Mouse (Mus musculus): Measurements from ENCODE around the gene Pm20d1. TPM values are rescaled to one million over a fixed set of nuclear protein-coding genes. Genes with fewer than 3 reads are reported as not detected.

The Pm20d1 gene
- polyA plus RNA-seq, 1 experiment from 2014 or later: 0.41 TPM

DNA sequence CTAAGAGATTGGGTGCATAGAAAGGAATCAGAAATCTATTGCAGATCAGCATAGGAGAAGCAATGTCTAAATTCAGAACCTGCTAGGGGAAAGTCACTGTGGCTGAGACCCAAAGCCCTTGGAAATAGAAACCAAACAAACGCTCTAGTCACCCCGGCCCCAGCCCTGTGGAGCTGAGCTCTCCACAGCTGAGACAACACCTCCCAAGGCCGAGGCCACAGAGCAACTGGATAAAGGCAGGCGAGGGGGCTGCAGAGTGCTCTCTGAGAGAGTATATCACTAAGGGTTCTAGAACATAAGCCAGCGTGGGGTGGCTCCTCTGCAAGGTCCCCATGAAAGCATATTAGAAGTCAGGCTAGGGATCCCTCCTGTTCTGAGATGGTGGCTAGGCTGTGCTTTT is 41.4 kb downstream of the Pm20d1 start:
- Histone ChIP-seq H3K27ac (replicated peaks) (no peak overlapping the region), H3K36me3 (peaks cover 10% of the 10 kb centered on the region)

DNA sequence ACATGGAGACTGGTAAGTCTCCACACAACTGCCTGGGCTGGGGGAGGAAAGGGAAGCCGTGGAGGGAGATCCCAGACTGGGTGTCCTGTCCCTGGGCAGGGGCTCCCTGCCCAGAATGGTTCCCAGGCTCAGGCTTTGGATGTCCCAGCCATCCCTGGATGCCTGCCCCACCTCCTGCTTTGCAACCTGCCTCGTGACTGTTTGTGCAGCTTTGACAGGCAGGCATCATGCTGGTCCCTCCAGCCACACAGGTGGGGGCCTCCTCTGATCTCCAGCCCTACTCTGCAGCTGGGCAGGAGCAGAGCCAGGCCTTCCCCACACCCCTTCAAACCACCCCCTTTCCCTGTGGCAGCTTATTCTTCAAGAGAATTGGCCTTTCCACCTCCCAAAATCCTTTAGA is 42.1 kb downstream of the Pm20d1 start:
- no peaks in the 10 kb centered on the region for H3K27me3 ChIP-seq
- no peak overlapping the region for H3K4me2 ChIP-seq
- peaks cover 16% of the 10 kb centered on the region for H3K36me3 ChIP-seq
- no peak overlapping the region for H3K4me3 ChIP-seq
- ATAC-seq (ENCODE audit: low FRiP score, low read depth): 0 out of 2 replicates have a peak, but pooled peaks have one; percentile 31
- no peak overlapping the region for H3K27ac ChIP-seq (replicated peaks)
- no peaks in the 10 kb centered on the region for H3K4me1 ChIP-seq (replicated peaks)
- H3K9me3 ChIP-seq: no peaks in the 10 kb centered on the region
- 37% methylated on average over 2 of the region's 2 CpGs for WGBS
- no peak overlapping the region for H3K9ac ChIP-seq

More for the DNA sequence above, 41.4 kb downstream of the Pm20d1 start:
- H3K4me1 ChIP-seq (replicated peaks): no peaks in the 10 kb centered on the region
- 78% methylated on average over 5 of the region's 5 CpGs for WGBS
- H3K4me2 ChIP-seq: no peak overlapping the region
- no peak overlapping the region for H3K4me3 ChIP-seq
- H3K27me3 ChIP-seq: no peaks in the 10 kb centered on the region
- no peaks in the 10 kb centered on the region for H3K9me3 ChIP-seq
- no peak overlapping the region for H3K9ac ChIP-seq
- no peak for ATAC-seq (ENCODE audit: low FRiP score, low read depth)

DNA sequence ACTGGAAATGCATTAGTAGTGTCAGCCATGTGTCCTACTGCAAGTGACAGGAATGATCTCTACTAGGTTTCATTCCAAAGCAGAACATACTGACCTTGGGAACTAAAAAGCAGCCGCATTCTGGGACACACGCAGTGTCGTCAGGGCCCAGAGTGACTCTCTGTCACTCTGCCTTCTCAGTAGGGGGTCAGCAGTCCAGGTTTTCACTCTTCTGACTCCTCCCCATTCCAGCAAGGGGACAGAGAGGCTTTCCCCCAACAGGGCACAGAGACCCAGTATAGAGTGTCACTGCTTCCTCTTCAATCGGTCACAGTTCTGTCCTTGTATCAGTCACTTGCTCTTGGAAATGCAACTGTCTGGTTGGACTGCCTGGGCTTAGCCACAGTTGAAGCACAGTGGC is 45.0 kb downstream of the Pm20d1 start:
- Histone ChIP-seq H3K27ac (replicated peaks) (no peak overlapping the region), H3K4me1 (replicated peaks) (no peaks in the 10 kb centered on the region), H3K9ac (no peak overlapping the region), H3K4me3 (no peak overlapping the region), H3K36me3 (peaks cover 16% of the 10 kb centered on the region), H3K4me2 (no peak overlapping the region), H3K27me3 (no peaks in the 10 kb centered on the region), H3K9me3 (no peaks in the 10 kb centered on the region)
- WGBS: 80% methylated on average over 4 of the region's 4 CpGs
- ATAC-seq (ENCODE audit: low FRiP score, low read depth): no peak

DNA sequence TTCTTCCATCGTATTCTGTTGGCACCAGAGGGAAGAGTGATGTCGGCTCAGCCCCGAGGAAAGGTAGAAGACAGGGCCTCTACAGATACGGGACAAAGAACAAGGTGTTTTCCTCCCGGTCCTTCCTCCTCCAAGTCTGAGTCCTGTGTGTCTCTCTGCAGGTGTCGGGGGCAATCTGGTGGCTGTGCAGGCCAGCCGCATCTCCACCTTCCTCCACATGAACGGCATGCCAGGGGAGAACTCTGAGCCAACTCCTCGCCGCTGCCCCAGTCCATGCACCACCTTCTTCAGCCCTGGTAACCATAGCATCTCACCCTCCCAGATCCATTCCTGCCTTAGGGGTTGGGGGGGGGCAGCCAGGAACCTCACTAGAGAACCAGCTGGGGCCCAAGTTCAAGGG is 46.6 kb downstream of the Pm20d1 start:
- H3K4me2 ChIP-seq: no peak overlapping the region
- WGBS: 96% methylated on average over 10 of the region's 10 CpGs
- peaks cover 19% of the 10 kb centered on the region for H3K36me3 ChIP-seq
- no peak overlapping the region for H3K27ac ChIP-seq (replicated peaks)
- H3K4me1 ChIP-seq (replicated peaks): no peaks in the 10 kb centered on the region
- no peak overlapping the region for H3K9ac ChIP-seq
- ATAC-seq (ENCODE audit: low FRiP score, low read depth): no peak
- H3K27me3 ChIP-seq: no peaks in the 10 kb centered on the region
- no peaks in the 10 kb centered on the region for H3K9me3 ChIP-seq
- no peak overlapping the region for H3K4me3 ChIP-seq

DNA sequence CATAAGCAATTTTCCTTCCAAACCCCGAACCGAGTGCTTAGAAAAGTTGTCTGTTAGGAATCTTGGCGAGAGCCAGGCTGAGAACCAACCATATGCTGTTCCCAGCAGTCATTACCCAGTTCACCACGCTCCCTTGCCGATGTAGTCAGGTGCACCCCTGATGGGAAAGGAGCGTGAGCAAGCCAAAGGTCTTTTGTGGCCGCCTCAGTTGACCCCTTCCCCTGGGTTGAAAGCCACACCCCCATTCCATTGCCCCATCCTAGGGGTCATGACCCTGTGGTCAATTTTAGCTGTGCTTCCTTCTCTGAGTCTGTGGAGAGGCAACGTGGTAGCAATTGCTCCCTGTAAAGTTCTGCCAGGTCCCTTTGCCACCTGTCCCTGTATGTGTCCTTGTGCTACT is 47.7 kb downstream of the Pm20d1 start:
- no peaks in the 10 kb centered on the region for H3K27me3 ChIP-seq
- 45% methylated on average over 8 of the region's 8 CpGs for WGBS
- no peak overlapping the region for H3K27ac ChIP-seq (replicated peaks)
- no peak overlapping the region for H3K4me3 ChIP-seq
- H3K4me1 ChIP-seq (replicated peaks): no peaks in the 10 kb centered on the region
- no peaks in the 10 kb centered on the region for H3K9me3 ChIP-seq
- H3K4me2 ChIP-seq: no peak overlapping the region
- H3K36me3 ChIP-seq: peaks cover 19% of the 10 kb centered on the region
- ATAC-seq (ENCODE audit: low FRiP score, low read depth): no peak
- no peak overlapping the region for H3K9ac ChIP-seq

DNA sequence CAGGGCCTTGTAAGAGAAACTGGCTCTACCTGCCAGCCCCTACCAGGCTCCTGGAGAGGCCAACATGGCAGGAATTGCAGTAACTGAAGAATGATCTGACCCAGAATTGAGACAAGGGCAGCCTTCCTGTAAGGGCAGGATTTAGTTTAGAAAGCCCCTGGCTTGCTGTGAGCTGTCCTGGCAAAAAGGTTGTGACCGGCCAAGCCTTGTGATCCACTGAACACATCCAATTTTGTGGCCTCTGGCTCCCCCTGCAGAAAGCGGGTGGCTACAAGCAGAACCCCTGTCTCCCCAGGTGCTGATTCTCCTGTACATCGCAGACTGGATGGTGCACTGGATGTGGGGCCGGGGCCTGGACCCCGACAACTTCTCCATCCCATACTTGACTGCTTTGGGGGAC is 49.1 kb downstream of the Pm20d1 start:
- Histone ChIP-seq H3K36me3 (peaks cover 19% of the 10 kb centered on the region), H3K27ac (replicated peaks) (no peak overlapping the region), H3K4me1 (replicated peaks) (no peaks in the 10 kb centered on the region), H3K9ac (no peak overlapping the region), H3K27me3 (no peaks in the 10 kb centered on the region), H3K9me3 (no peaks in the 10 kb centered on the region), H3K4me3 (no peak overlapping the region), H3K4me2 (no peak overlapping the region)
- 80% methylated on average over 5 of the region's 5 CpGs for WGBS
- no peak for ATAC-seq (ENCODE audit: low FRiP score, low read depth)

- ATAC-seq (ENCODE audit: low FRiP score, low read depth): no peak
- H3K4me1 ChIP-seq (replicated peaks): no peaks in the 10 kb centered on the region
- H3K4me3 ChIP-seq: no peak overlapping the region
- H3K36me3 ChIP-seq: no peaks in the 10 kb centered on the region
- no peak overlapping the region for H3K4me2 ChIP-seq
- H3K9me3 ChIP-seq: no peaks in the 10 kb centered on the region
- H3K27me3 ChIP-seq: no peaks in the 10 kb centered on the region
- WGBS: 85% methylated on average over 4 of the region's 4 CpGs
- H3K27ac ChIP-seq (replicated peaks): no peak overlapping the region
- no peak overlapping the region for H3K9ac ChIP-seq
These were observed 64.6 kb downstream of the Pm20d1 start for GRCm38 (mm10) chr1:131861811-131862210.

- no peak overlapping the region for H3K27ac ChIP-seq (replicated peaks)
- 78% methylated on average over 5 of the region's 5 CpGs for WGBS
- no peaks in the 10 kb centered on the region for H3K9me3 ChIP-seq
- peaks cover 7% of the 10 kb centered on the region for H3K4me1 ChIP-seq (replicated peaks)
- H3K9ac ChIP-seq: no peak overlapping the region
- no peaks in the 10 kb centered on the region for H3K36me3 ChIP-seq
- 0 out of 2 replicates have a peak, but pooled peaks cover 4% of the 10 kb centered on the region for H3K27me3 ChIP-seq
- ATAC-seq (ENCODE audit: low FRiP score, low read depth): no peak
- H3K4me2 ChIP-seq: no peak overlapping the region
- H3K4me3 ChIP-seq: no peak overlapping the region
These were observed 68.4 kb downstream of the Pm20d1 start for GRCm38 (mm10) chr1:131865596-131865995.

GRCm38 (mm10) chr1:131866304-131866999 is 69.3 kb downstream of the Pm20d1 start:
- no peaks in the 10 kb centered on the region for H3K9me3 ChIP-seq
- H3K4me1 ChIP-seq (replicated peaks): peaks cover 7% of the 10 kb centered on the region
- no peak overlapping the region for H3K4me2 ChIP-seq
- no peaks in the 10 kb centered on the region for H3K36me3 ChIP-seq
- no peak overlapping the region for H3K9ac ChIP-seq
- 0 out of 2 replicates have a peak, but pooled peaks have one; percentile 44 for ATAC-seq (ENCODE audit: low FRiP score, low read depth)
- 83% methylated on average over 6 of the region's 6 CpGs for WGBS
- 0 out of 2 replicates have a peak, but pooled peaks cover 4% of the 10 kb centered on the region for H3K27me3 ChIP-seq
- H3K27ac ChIP-seq (replicated peaks): no peak overlapping the region
- no peak overlapping the region; the same call in 1 of the 2 replicates for H3K4me3 ChIP-seq

DNA sequence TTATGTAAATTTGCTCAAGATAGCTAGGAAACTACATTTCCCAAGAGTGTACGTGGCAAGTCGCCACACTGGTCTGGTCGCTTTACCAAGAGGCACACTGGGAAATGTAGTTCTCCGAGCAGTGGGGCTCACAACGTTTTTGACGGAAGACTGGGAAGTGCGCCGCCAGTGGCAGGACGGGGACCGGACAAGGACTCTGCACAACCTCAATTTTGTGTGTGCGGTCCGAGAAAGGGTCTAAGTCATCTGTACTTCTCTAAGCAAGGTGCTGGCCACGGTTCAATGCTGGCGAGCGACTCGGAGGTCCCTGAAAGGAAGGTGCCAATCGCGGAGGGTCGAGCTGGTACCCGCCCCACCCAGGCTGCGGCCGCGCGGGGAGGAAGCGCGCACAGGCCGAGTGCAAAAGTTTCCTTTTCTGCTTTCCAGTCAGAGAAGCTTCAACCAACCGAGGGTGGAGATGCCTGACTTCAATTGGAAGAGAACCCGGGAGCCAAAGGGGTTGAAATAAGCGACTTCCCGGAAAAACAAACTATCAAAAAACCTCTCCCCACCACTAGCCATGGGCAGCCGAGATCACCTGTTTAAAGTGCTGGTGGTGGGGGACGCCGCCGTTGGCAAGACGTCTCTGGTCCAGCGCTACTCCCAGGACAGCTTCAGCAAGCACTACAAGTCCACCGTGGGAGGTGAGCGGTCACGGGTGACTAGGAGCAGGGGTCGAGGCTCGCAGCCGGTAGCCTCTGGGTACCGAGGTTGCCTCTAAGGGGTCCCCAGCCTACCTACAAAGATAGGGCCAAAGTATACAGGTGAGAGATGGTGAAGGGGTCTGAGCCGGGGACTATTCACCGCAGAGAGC is 70.1 kb downstream of the Pm20d1 start, which contains the start of gene Rab29:
TSS of gene Rab29 (plus strand) at position 132 of the 853 bp plus-strand sequence.
- Histone ChIP-seq H3K36me3 (no peaks in the 10 kb centered on the region), H3K4me2 (peak within 1 kb of the TSS; percentile 74), H3K9me3 (no peaks in the 10 kb centered on the region), H3K4me1 (replicated peaks) (peaks cover 7% of the 10 kb centered on the region), H3K27me3 (0 out of 2 replicates have a peak, but pooled peaks cover 4% of the 10 kb centered on the region), H3K27ac (replicated peaks) (no peak within 1 kb of the TSS), H3K4me3 (peak within 1 kb of the TSS; percentile 53), H3K9ac (peak within 1 kb of the TSS; percentile 30)
- WGBS: 2% methylated on average over 46 of the region's 46 CpGs
- peak; percentile 96 for ATAC-seq (ENCODE audit: low FRiP score, low read depth)

- H3K4me2 ChIP-seq: peak overlapping the region; percentile 74
- 26% methylated on average over 10 of the region's 10 CpGs for WGBS
- H3K9ac ChIP-seq: peak overlapping the region; percentile 30; the same call in 1 of the 2 replicates
- 0 out of 2 replicates have a peak, but pooled peaks cover 4% of the 10 kb centered on the region for H3K27me3 ChIP-seq
- no peaks in the 10 kb centered on the region for H3K9me3 ChIP-seq
- H3K36me3 ChIP-seq: no peaks in the 10 kb centered on the region
- ATAC-seq (ENCODE audit: low FRiP score, low read depth): peak; percentile 10; the same call in 1 of the 2 replicates
- peaks cover 7% of the 10 kb centered on the region for H3K4me1 ChIP-seq (replicated peaks)
- H3K4me3 ChIP-seq: peak overlapping the region; percentile 53
- no peak overlapping the region for H3K27ac ChIP-seq (replicated peaks)
These were observed 70.7 kb downstream of the Pm20d1 start for GRCm38 (mm10) chr1:131867946-131868290.

DNA sequence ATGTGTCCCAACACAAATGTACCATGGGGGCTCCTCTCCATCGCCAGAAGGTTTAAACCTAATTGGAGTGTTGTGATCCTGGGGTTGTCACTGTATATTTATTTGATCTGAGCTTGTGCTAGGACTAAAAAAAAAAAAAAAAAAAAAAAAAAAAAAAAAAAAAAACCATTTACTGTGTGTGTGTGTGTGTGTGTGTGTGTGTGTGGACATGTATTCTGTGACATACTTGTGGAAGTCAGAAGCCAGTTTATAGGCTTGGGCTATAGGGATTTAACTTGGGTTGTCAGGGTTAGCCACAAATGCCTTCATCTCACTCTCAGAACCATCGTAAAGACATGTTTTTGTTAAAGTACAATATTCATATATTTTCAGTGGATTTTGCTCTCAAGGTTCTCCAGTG is 72.4 kb downstream of the Pm20d1 start:
- no peak for ATAC-seq (ENCODE audit: low FRiP score, low read depth)
- H3K36me3 ChIP-seq: no peaks in the 10 kb centered on the region
- no peak overlapping the region for H3K4me3 ChIP-seq
- peaks cover 7% of the 10 kb centered on the region for H3K4me1 ChIP-seq (replicated peaks)
- no peak overlapping the region for H3K4me2 ChIP-seq
- H3K9me3 ChIP-seq: no peaks in the 10 kb centered on the region
- no peak overlapping the region for H3K9ac ChIP-seq
- no peak overlapping the region for H3K27ac ChIP-seq (replicated peaks)
- WGBS: 85% methylated on average over 2 of the region's 2 CpGs
- H3K27me3 ChIP-seq: 0 out of 2 replicates have a peak, but pooled peaks cover 4% of the 10 kb centered on the region
